Mouse (Mus musculus): ENCODE results near the gene E330017A01Rik. TPM values are rescaled to one million over a fixed set of nuclear protein-coding genes. Genes with fewer than 3 reads are reported as not detected.
"Not testable (repeated sequence)": the region's sequence is repeated elsewhere in the genome, so short reads cannot be mapped to it uniquely, and the experiment has no call there.

E330017A01Rik gene
- polyA plus RNA-seq, 1 experiment from 2014 or later: not detected

DNA sequence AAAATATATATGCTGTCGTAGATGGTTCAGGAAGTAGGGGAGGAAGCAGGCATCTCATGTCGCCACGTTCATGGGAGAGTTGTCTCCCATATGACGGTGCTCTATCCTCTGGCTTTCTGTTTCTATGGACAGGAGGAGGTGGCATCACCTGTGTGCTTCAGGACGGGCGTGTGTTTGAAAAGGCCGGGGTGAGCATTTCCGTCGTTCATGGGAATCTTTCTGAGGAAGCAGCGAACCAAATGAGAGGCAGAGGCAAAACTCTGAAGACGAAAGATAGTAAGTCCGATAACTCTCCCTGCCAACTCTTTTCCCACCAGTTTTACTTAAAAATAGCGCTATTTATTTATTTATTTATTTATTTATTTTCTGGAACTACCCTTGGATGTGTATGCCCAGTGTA lies 33.9 kb upstream of the E330017A01Rik start:
- no peak overlapping the region for H3K4me3 ChIP-seq
- H3K27ac ChIP-seq: no peak overlapping the region
- no peak for ATAC-seq (ENCODE audit: low FRiP score)
- H3K9me3 ChIP-seq (replicated peaks): no peaks in the 10 kb centered on the region
- no peak overlapping the region for H3K9ac ChIP-seq
- 95% methylated on average over 13 of the region's 13 CpGs for WGBS
- no peak overlapping the region for H3K4me2 ChIP-seq (replicated peaks)
- peaks cover 30% of the 10 kb centered on the region for H3K36me3 ChIP-seq
- peaks cover 8% of the 10 kb centered on the region for H3K4me1 ChIP-seq
- no peaks in the 10 kb centered on the region for H3K27me3 ChIP-seq

DNA sequence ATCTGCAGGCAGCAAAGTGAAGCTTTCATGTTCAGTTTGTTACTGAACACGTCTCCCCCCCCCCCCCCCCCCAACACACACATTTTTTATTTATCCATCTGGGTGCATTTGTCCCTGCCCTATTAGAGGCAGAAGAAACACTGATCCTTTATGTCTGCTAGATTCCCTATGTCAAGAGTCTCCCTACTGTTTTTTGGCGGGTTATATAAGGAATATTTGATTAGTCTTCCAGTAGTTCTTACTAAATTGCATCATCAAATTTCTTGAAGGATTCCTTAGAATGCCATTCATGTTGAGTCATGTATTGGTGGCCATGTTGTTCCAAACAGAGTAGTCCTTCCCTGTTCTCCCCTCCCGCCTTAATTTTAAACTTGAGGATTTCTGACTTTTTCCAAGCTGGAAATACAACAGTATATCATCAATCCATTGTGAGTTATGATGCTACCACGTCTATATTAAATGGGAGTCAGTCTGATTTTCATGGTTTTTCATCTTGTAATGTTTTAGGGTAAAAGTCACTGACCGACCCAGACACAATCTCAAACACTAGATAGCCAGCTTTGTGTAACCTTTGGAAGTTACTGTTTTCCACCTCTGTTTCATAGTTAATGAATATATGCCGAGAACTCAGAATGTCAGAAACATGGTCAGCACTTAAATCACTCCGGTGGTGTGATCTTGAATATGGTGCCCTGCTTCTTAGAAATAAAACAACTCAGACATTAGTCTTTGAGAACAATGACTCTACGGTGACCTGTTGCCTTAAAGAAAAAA lies 32.9 kb upstream of the E330017A01Rik start:
- H3K27me3 ChIP-seq: no peaks in the 10 kb centered on the region
- peaks cover 8% of the 10 kb centered on the region for H3K4me1 ChIP-seq
- H3K27ac ChIP-seq: no peak overlapping the region
- ATAC-seq (ENCODE audit: low FRiP score): no peak
- no peaks in the 10 kb centered on the region for H3K9me3 ChIP-seq (replicated peaks)
- no peak overlapping the region; the same call in 1 of the 2 replicates for H3K9ac ChIP-seq
- 80% methylated on average over 8 of the region's 8 CpGs for WGBS
- H3K4me2 ChIP-seq (replicated peaks): peak overlapping the region; percentile 75
- peak overlapping the region; percentile 95 for H3K4me3 ChIP-seq
- peaks cover 25% of the 10 kb centered on the region for H3K36me3 ChIP-seq

DNA sequence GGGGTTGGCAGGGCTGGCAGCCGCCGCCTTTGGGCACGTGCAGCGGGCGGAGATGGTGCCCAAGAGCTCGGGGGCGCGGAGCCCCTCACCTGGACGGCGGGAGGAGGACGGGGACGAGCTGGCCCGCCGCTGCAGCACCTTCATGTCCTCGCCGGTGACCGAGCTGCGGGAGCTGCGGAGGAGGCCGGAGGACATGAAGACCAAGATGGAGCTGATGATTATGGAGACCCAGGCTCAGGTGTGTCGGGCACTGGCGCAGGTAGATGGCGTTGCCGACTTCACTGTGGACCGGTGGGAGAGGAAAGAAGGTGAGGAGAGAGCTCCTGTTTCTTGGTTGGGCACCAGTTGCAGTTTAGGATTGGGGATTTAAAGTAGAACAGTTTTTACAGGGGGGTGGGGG lies 32.1 kb upstream of the E330017A01Rik start:
- Histone ChIP-seq H3K27ac (peak overlapping the region; percentile 87), H3K4me3 (peak overlapping the region; percentile 95), H3K9me3 (replicated peaks) (no peaks in the 10 kb centered on the region), H3K9ac (peak overlapping the region; percentile 88), H3K4me2 (replicated peaks) (peak overlapping the region; percentile 75), H3K4me1 (peaks cover 8% of the 10 kb centered on the region), H3K36me3 (peaks cover 20% of the 10 kb centered on the region), H3K27me3 (no peaks in the 10 kb centered on the region)
- ATAC-seq (ENCODE audit: low FRiP score): peak; percentile 46
- under 1% methylated on average over 25 of the region's 25 CpGs for WGBS

DNA sequence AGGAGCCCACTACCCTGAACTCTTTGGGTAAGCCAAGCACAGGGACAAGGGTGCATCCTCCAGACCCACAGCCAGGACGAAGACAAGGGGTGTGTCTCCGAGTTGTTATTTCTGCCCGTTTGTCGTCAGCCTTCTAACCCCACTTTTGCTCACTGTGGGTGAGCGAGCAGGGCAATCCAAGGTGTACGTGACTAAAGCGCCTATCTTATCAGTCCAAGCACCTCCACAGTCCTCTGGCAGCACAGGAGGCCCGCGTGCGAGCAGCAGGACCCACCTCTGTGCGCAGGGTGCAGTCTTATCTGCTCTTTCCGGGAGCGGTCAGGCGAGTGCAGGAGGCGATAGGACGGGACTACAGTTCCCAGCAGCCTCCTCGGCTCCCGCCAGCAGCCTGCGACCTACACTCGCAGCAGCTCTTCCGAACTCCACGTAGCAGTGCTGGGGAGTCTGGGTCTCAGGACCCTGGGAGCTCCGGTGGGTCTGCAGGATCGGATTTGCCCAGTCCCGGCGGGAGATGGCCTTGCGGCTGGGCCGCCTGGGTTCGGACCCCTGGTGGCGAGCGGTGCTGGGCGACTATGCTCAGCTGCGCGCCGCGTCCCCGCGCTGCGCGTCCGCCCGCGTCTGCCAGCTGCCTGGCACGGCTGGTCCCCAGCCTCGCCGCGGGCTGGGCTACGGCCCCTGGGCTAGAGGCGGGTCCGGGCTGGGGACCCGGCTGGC lies 31.5 kb upstream of the E330017A01Rik start, which contains the start of gene Cpox:
Cpox (plus strand) TSS at position 376 of the 714 bp plus-strand sequence.
- peak within 1 kb of the TSS; percentile 95 for H3K4me3 ChIP-seq
- H3K27me3 ChIP-seq: no peaks in the 10 kb centered on the region
- peak within 1 kb of the TSS; percentile 75 for H3K4me2 ChIP-seq (replicated peaks)
- H3K9me3 ChIP-seq (replicated peaks): no peaks in the 10 kb centered on the region
- H3K36me3 ChIP-seq: peaks cover 16% of the 10 kb centered on the region
- WGBS: under 1% methylated on average over 46 of the region's 51 CpGs
- peak within 1 kb of the TSS; percentile 88 for H3K9ac ChIP-seq
- peak within 1 kb of the TSS; percentile 87 for H3K27ac ChIP-seq
- ATAC-seq (ENCODE audit: low FRiP score): peak; percentile 100
- H3K4me1 ChIP-seq: peaks cover 8% of the 10 kb centered on the region

DNA sequence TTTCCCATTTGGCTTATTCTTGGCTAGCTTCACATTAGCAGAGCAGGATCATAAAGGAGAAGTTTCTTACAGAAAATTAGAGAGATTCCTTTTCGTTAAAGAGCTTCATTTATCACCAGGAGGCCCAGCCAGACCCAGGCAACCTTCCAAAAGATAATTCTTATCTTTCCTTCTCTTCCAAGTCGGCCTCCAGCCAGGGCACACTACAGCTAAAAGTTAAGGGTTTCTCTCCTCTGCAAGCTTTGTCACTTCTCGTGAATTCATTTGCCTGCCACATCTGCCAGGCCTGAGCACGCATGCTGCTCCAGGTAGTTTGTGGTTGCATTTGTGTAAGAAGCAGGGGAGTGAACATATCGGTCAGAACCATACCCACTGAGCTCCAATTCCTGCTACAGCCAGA lies 30.7 kb upstream of the E330017A01Rik start:
- no peak for ATAC-seq (ENCODE audit: low FRiP score)
- no peak overlapping the region for H3K4me3 ChIP-seq
- peak overlapping the region; percentile 75 for H3K4me2 ChIP-seq (replicated peaks)
- WGBS: 64% methylated on average over 5 of the region's 5 CpGs
- no peak overlapping the region for H3K9ac ChIP-seq
- H3K36me3 ChIP-seq: peaks cover 8% of the 10 kb centered on the region
- H3K27ac ChIP-seq: no peak overlapping the region
- no peaks in the 10 kb centered on the region for H3K27me3 ChIP-seq
- H3K4me1 ChIP-seq: peaks cover 8% of the 10 kb centered on the region
- H3K9me3 ChIP-seq (replicated peaks): no peaks in the 10 kb centered on the region

DNA sequence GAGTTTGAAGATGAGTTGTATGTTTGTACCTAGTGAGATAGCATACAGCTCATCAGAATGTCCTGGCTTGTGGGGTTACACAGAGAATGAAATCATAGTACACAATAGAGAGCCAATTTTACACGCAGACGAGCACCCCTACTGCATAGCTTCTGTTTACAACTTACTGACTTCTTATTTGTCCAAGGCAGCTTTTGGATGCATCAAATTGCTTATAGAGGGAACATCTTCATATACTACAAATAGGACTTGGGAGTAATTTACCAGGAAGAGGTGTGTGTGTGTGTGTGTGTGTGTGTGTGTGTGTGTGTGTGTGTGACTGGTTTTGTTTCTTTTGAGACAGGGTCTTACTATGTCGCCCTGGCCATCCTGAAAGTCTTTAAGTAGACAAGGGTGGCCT lies 30.0 kb upstream of the E330017A01Rik start:
- Histone ChIP-seq H3K4me1 (peaks cover 8% of the 10 kb centered on the region), H3K4me3 (no peak overlapping the region), H3K27ac (no peak overlapping the region), H3K9me3 (replicated peaks) (no peaks in the 10 kb centered on the region), H3K9ac (no peak overlapping the region), H3K27me3 (no peaks in the 10 kb centered on the region), H3K4me2 (replicated peaks) (no peak overlapping the region), H3K36me3 (peaks cover 2% of the 10 kb centered on the region; the same call in 1 of the 2 replicates)
- 82% methylated on average over 3 of the region's 3 CpGs for WGBS
- no peak for ATAC-seq (ENCODE audit: low FRiP score)

DNA sequence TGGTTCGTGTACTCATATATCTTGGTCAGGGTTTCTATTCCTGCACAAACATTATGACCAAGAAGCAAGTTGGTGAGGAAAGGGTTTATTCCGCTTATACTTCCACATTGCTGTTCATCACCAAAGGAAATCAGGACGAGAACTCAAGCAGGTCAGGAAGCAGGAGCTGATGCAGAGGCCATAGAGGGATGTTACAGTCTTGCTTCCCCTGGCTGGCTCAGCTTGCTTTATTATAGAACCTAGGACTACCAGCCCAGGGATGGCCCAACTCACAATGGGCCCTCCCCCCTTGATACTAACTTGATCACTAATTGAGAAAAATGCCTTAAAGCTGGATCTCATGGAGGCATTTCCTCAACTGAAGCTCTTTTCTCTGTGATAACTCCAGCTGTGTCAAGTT lies 28.1 kb upstream of the E330017A01Rik start:
- not testable (repeated sequence) for H3K4me3 ChIP-seq
- WGBS: 83% methylated on average over 3 of the region's 3 CpGs

DNA sequence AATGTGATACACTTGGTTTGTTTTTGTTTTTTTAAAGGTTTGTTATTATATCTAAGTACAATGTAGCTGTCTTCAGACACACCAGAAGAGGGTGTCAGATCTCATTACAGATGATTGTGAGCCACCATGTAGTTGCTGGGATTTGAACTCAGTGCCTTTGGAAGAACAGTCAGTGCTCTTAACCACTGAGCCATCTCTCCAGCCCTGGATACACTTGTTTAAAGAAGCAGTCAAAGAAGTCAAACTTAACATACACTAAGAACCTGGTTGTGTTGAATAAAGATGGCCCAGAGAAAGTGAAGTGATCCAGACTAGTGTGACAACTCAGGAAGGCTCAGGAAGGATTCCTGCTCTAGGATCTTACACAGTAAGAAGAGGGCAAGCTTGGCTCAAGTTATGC lies 26.6 kb upstream of the E330017A01Rik start:
- ATAC-seq (ENCODE audit: low FRiP score); H3K27ac ChIP-seq; H3K4me2 ChIP-seq (replicated peaks); H3K27me3 ChIP-seq; H3K4me1 ChIP-seq; H3K36me3 ChIP-seq; H3K9me3 ChIP-seq (replicated peaks); H3K9ac ChIP-seq; H3K4me3 ChIP-seq: not testable (repeated sequence)

More for the DNA sequence above, 28.1 kb upstream of the E330017A01Rik start:
- H3K9ac ChIP-seq; H3K27ac ChIP-seq; H3K27me3 ChIP-seq; H3K9me3 ChIP-seq (replicated peaks); H3K36me3 ChIP-seq; H3K4me2 ChIP-seq (replicated peaks); ATAC-seq (ENCODE audit: low FRiP score); H3K4me1 ChIP-seq: not testable (repeated sequence)

DNA sequence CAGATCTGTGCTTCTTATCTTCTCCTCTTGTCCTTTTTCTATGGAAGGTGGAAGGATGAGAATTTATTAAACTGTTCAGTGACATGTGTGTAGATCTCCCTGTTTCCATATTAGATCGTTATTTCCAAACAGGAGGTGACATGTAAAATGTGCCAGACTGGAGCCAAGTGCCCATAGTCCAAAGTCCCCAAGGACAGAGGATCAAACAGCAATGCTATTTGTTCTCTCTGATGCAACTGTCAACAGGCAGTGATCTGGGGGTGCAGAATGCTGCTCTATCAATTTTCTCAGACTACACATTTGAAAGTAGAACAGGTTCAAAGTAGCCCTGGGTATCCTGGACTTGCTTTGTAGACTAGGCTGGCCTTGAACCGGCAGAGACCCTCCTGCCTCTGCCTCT lies 25.3 kb upstream of the E330017A01Rik start:
- ATAC-seq (ENCODE audit: low FRiP score): no peak
- Histone ChIP-seq H3K4me2 (replicated peaks) (no peak overlapping the region), H3K9ac (no peak overlapping the region), H3K27ac (no peak overlapping the region), H3K27me3 (no peaks in the 10 kb centered on the region), H3K4me1 (no peaks in the 10 kb centered on the region), H3K4me3 (no peak overlapping the region), H3K9me3 (replicated peaks) (no peaks in the 10 kb centered on the region), H3K36me3 (no peaks in the 10 kb centered on the region)
- 89% methylated on average over 2 of the region's 2 CpGs for WGBS

DNA sequence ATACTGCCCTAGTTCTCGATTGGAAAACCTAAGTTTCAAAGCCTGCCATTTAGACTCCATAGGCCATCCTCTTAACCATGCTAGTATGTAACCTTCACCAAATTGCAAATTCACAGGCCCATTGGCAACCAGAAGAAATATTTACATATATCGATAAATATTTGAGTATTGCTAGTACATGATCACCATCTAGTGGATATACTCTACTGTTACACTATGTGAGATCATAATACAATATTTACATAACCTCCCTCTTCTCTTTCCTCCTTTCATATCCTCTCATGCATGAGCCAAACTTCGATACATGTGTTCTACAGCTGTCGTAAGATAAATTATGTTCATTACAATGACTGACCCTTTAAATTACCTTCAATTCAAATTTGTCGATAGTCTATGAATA lies 24.5 kb upstream of the E330017A01Rik start:
- Histone ChIP-seq H3K9me3 (replicated peaks) (no peaks in the 10 kb centered on the region), H3K4me2 (replicated peaks) (no peak overlapping the region), H3K27ac (no peak overlapping the region), H3K4me3 (no peak overlapping the region), H3K4me1 (no peaks in the 10 kb centered on the region), H3K9ac (no peak overlapping the region), H3K27me3 (no peaks in the 10 kb centered on the region), H3K36me3 (no peaks in the 10 kb centered on the region)
- ATAC-seq (ENCODE audit: low FRiP score): no peak
- WGBS: 70% methylated on average over 5 of the region's 5 CpGs

DNA sequence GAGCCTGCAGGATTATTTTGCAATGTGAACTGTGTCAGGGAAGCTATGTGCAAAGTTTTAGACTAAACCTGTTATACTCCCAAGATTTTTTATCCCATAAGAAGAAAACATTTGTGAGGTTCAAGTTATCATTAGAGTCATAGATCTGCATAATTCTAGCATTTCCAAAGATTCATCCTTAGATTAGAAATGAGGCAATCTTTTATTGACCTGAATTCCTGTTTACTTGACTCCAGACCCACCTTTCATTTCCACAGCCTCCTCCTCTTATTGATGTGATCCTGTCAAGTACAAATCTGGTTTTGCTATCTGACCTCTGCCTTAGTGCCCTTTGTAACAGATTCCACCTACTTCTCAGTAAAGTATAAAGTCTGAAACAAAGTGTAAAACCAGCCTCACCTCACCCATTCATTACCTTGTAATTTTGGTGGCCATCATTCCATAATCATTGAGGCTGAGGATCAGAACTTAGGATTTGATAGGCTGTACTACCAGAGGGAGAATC lies 23.8 kb upstream of the E330017A01Rik start:
- Histone ChIP-seq H3K27ac (no peak overlapping the region), H3K4me3 (no peak overlapping the region), H3K4me1 (no peaks in the 10 kb centered on the region), H3K4me2 (replicated peaks) (no peak overlapping the region), H3K27me3 (no peaks in the 10 kb centered on the region), H3K36me3 (no peaks in the 10 kb centered on the region), H3K9me3 (replicated peaks) (no peaks in the 10 kb centered on the region), H3K9ac (no peak overlapping the region)
- no peak for ATAC-seq (ENCODE audit: low FRiP score)

DNA sequence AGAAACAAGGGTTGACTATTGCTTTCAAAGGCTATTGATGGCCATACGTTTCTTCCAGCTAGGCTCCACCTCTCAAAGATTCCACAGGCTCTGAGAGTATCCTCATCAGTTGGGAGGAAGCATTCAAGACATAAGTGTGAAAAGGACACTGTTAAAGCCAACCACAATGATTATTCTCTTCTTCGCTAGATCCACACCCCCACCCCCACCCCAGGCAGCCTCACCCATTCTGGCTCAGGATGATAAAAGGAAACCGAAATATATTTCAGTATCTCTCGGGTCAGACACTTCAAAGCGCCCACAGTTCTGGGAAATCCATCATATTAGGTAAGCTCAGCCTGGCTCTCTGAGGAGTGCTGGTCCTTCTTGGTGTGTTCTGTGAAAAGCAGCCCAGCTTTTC lies 23.3 kb upstream of the E330017A01Rik start:
- Histone ChIP-seq H3K4me2 (replicated peaks) (no peak overlapping the region), H3K36me3 (no peaks in the 10 kb centered on the region), H3K9me3 (replicated peaks) (no peaks in the 10 kb centered on the region), H3K27ac (no peak overlapping the region), H3K4me3 (no peak overlapping the region), H3K4me1 (no peaks in the 10 kb centered on the region), H3K9ac (no peak overlapping the region), H3K27me3 (no peaks in the 10 kb centered on the region)
- whole genome bisulfite sequencing: 83% methylated on average over 5 of the region's 5 CpGs
- no peak for ATAC-seq (ENCODE audit: low FRiP score)

Measured in hindbrain, embryonic 12.5 days (tissue).